Comparison of ENCODE assay signal across 13 mouse cellular contexts in genomic region chr17:8987369-8987768, GRCm38 (mm10). TPM values are rescaled to one million over a fixed set of nuclear protein-coding genes. Genes with fewer than 3 reads are reported as not detected.
DNase-seq lines count a peak whose midpoint lies in the region; ATAC-seq lines count a peak whose summit lies in the region.
"Had no signal": no experiment of that assay in that cellular context is flagged by ENCODE, and none has a peak within 500 bp of the region (broad histone marks: within the 10 kb centered on the region; RNA-seq: fewer than 3 reads in every experiment).

No protein-coding gene starts in this region.

- no peak for ATAC-seq in forebrain, embryonic 14.5 days
- ATAC-seq in forebrain, embryonic 13.5 days: no peak

- DNase-seq in forebrain, embryonic 14.5 days (ENCODE audit: low spot score): no peak
- DNase-seq in layer of hippocampus, postnatal 10 days (ENCODE audit: low spot score in 2 of 2): peak; percentile 25 to 40
- no peak for DNase-seq in layer of hippocampus, postnatal 36 days
- peak; percentile 37 for DNase-seq in right cerebral cortex, postnatal 4 days
- DNase-seq in right cerebral cortex, postnatal 36 days (ENCODE audit: low spot score in 2 of 2): no peak
- no peak for DNase-seq in retina, postnatal 1 day
- DNase-seq: cerebellum, adult 11 months had no signal

- H3K4me2 ChIP-seq in forebrain, embryonic 14.5 days (ENCODE audit: low read length): no peak overlapping the region
- H3K4me2 ChIP-seq in forebrain, embryonic 13.5 days: no peak overlapping the region
- H3K4me2 ChIP-seq: midbrain, embryonic 11.5 days had no signal

- H3K4me1 ChIP-seq in forebrain, embryonic 14.5 days (ENCODE audit: control insufficient read depth, insufficient read depth, low read length): peaks cover 22% of the 10 kb centered on the region
- H3K4me1 ChIP-seq in forebrain, embryonic 13.5 days: peaks cover 35% of the 10 kb centered on the region

- no peak overlapping the region for H3K9ac ChIP-seq in forebrain, embryonic 14.5 days (ENCODE audit: low read length)
- no peak overlapping the region for H3K9ac ChIP-seq in forebrain, embryonic 13.5 days
- H3K9ac ChIP-seq: hindbrain, embryonic 15.5 days had no signal

- WGBS in forebrain, embryonic 14.5 days: 79% methylated on average over 5 of the region's 5 CpGs
- 80% methylated on average over 5 of the region's 5 CpGs for WGBS in forebrain, embryonic 13.5 days

- no peak overlapping the region for H3K4me3 ChIP-seq in forebrain, embryonic 14.5 days (ENCODE audit: low read depth, low read length)
- H3K4me3 ChIP-seq in forebrain, embryonic 13.5 days: no peak overlapping the region

- no peaks in the 10 kb centered on the region for H3K27me3 ChIP-seq in forebrain, embryonic 14.5 days (replicated peaks; ENCODE audit: control insufficient read depth, insufficient read depth, low read length)
- H3K27me3 ChIP-seq in forebrain, embryonic 13.5 days: no peaks in the 10 kb centered on the region
- H3K27me3 ChIP-seq: hindbrain, embryonic 15.5 days had no signal

- peaks cover 13% of the 10 kb centered on the region; the same call in 1 of the 2 replicates for H3K36me3 ChIP-seq in forebrain, embryonic 14.5 days (ENCODE audit: control insufficient read depth, insufficient read depth, low read length)
- peaks cover 12% of the 10 kb centered on the region for H3K36me3 ChIP-seq in forebrain, embryonic 13.5 days (ENCODE audit: poor library complexity, severe bottlenecking)
- H3K36me3 ChIP-seq: G1E had no signal

- peak overlapping the region; percentile 59; the same call in 1 of the 2 replicates for H3K27ac ChIP-seq in forebrain, embryonic 14.5 days (ENCODE audit: low read depth, low read length)
- H3K27ac ChIP-seq in forebrain, embryonic 13.5 days: no peak overlapping the region
- H3K27ac ChIP-seq: embryonic facial prominence, embryonic 10.5 days; kidney, postnatal 0 days had no signal

- no peaks in the 10 kb centered on the region for H3K9me3 ChIP-seq in forebrain, embryonic 14.5 days (replicated peaks; ENCODE audit: control insufficient read depth, low read length)
- H3K9me3 ChIP-seq in forebrain, embryonic 13.5 days (replicated peaks): no peaks in the 10 kb centered on the region
- H3K9me3 ChIP-seq: embryonic facial prominence, embryonic 10.5 days; hindbrain, embryonic 15.5 days had no signal

RNA-seq across cellular contexts. Expression of gene 1700010I14Rik, which starts 0.8 kb away (rescaled TPM):
- polyA plus RNA-seq in forebrain, embryonic 14.5 days (2014; fragmentation: Nextera tagmentation; extraction: Ambion mirVana): 1.0 and 1.4 TPM in 2 replicates
- polyA plus RNA-seq in forebrain, embryonic 13.5 days (2015; fragmentation: Nextera tagmentation; extraction: Ambion mirVana): 2.1 and 2.4 TPM in 2 replicates
- 1 to 10 TPM; 1.7 to 2.3 TPM for total RNA-seq in layer of hippocampus, postnatal 10 days (2021)
- total RNA-seq in layer of hippocampus, postnatal 36 days (2021): 1 to 10 TPM; 1.4 to 2.0 TPM
- total RNA-seq: G1E had no signal
- polyA plus RNA-seq: G1E had no signal

Comparison
In these comparisons a context has a peak if more than half of its experiments do, and no peak if none do; other contexts are left out.
1. DNase-seq: peak in layer of hippocampus, postnatal 10 days (2 of 2) and right cerebral cortex, postnatal 4 days (single experiment); none in forebrain, embryonic 14.5 days (single experiment), layer of hippocampus, postnatal 36 days (0 of 2), right cerebral cortex, postnatal 36 days (0 of 2) and retina, postnatal 1 day (single experiment).